Mouse (Mus musculus) liver, embryonic 14.5 days (tissue): ENCODE results near the gene Arap1.

Experiments used
- CTCF ChIP-seq: IDR thresholded peaks from 2 replicates; pipeline ENCODE4 v1.5.1; 2016; ENCODE audit warnings: antibody characterized with exemption, low read depth, control low read depth
- EP300 ChIP-seq: IDR thresholded peaks from 2 replicates; pipeline ENCODE4 v1.6.1; 2016; ENCODE audit warnings: antibody characterized with exemption, low read depth

DNA sequence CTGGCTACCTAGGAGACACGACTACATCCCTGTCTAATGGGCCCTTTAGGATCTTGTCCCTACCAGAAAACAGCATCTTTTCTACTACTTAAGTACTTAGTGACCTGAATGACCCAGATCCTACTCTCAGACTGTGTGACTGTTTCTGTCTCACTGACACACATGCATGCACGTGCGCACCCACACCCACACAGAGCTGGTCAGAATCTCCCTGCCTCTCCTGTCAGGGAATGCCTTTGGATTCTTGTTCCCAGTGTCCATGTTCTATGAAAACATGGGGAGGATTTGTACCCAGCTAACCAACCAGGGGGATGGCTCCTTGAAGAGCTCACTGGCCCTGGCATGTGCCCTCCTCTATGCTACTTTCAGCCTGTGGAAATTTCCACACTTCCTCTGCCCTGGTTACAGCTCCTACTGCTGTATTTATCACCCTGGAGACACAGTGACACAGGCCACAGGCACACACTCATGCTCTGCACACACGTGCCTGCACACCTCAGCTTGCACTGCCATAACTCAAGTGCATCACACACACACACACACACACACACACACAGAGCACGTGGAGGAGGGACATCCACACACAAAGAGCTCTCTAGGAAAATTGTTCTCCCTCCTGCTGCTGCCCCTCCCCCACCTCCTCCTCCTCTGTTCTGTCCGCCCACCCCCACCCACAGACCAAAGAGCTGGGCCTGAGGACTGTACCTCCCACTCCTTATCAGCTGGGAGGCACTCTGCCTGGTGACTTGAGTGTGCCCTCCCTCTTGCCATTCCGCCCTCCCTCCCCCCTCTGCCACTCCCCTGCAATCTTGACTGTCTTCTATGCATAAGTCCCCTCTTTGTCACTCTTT is 67.0 kb downstream of the Arap1 start:
- TF ChIP-seq CTCF = no peak
- TF ChIP-seq EP300 = no peak
